Mouse (Mus musculus) testis, adult 2 months (tissue): ENCODE results near the gene Ap3b1.

Experiments
- CTCF ChIP-seq: fragments of 200-500 bp; IDR thresholded peaks from 2 replicates; pipeline ENCODE4 v1.5.1; 2012; ENCODE audit warnings: low read depth, mild to moderate bottlenecking, inconsistent platforms, low read length, moderate library complexity; ENCODE audit not compliant: control insufficient read depth, insufficient read depth, insufficient replicate concordance
- POLR2A ChIP-seq: fragments of 200-500 bp; IDR thresholded peaks from 2 replicates; pipeline ENCODE4 v1.6.1; 2012; ENCODE audit warnings: low read depth, mild to moderate bottlenecking, inconsistent platforms, low read length, moderate library complexity; ENCODE audit not compliant: control insufficient read depth

DNA sequence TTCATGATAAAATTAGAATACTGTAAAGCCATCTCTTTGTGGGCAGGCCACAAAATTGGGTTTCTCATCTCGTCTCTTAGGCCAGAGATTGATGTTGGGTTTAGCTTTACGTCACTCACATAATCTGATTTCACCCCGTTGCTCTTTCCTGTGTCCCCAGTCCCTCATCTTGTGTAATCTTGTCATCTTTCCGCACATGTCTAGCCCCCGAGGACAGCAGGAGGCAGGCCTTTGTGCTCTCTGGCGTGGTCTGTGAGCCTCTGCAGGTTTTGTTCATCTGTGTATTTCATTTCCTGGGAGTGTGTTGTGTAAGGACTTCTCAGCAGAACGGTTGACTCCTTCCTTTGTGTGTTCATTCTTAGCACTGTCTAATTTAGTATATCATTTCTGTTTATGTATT lies 90.8 kb downstream of the Ap3b1 start:
- TF ChIP-seq POLR2A (no peak), CTCF (no peak)
